16 mouse cellular contexts compared by ENCODE assay signal in genomic region chr5:131547926-131548325, GRCm38 (mm10).
A peak's percentile ranks its signal among the peaks of the same experiment; 100 is the strongest.
DNase-seq lines count a peak whose midpoint lies in the region; ATAC-seq and TF ChIP-seq lines count a peak whose summit lies in the region.
"Had no signal": no experiment of that assay in that cellular context is flagged by ENCODE, and none has a peak within 500 bp of the region (broad histone marks: within the 10 kb centered on the region; RNA-seq: fewer than 3 reads in every experiment).

No protein-coding gene starts in this region.

- ATAC-seq in embryonic facial prominence, embryonic 11.5 days (replicated peaks; ENCODE audit: insufficient number of reproducible peaks, low FRiP score, low TSS enrichment, low read depth), result peak; percentile 62; the same call in 1 of the 2 replicates
- peak; percentile 56 for ATAC-seq in embryonic facial prominence, embryonic 14.5 days (ENCODE audit: low read depth)
- ATAC-seq in hindbrain, embryonic 16.5 days, result 0 out of 2 replicates have a peak, but pooled peaks have one; percentile 11
- ATAC-seq in neural tube, embryonic 11.5 days (ENCODE audit: insufficient read depth, low FRiP score, low TSS enrichment), result peak; percentile 45; the same call in 1 of the 2 replicates
- ATAC-seq in liver, embryonic 11.5 days (replicated peaks; ENCODE audit: low FRiP score), result no peak
- ATAC-seq: intestine, postnatal 0 days had no signal

- no peak for TF ChIP-seq CTCF in heart, adult 2 months (IDR thresholded peaks at IDR 0.05)

- H3K9ac ChIP-seq in embryonic facial prominence, embryonic 11.5 days (replicated peaks; ENCODE audit: low read length), result no peak overlapping the region
- no peak overlapping the region for H3K9ac ChIP-seq in embryonic facial prominence, embryonic 14.5 days (ENCODE audit: low read depth, low read length)
- no peak overlapping the region for H3K9ac ChIP-seq in hindbrain, embryonic 16.5 days (ENCODE audit: low read depth, low read length)
- no peak overlapping the region for H3K9ac ChIP-seq in neural tube, embryonic 11.5 days (ENCODE audit: low read length)
- H3K9ac ChIP-seq in liver, embryonic 11.5 days (ENCODE audit: low read depth, low read length), result no peak overlapping the region
- no peak overlapping the region for H3K9ac ChIP-seq in heart, adult 2 months (ENCODE audit: low read depth, low read length)
- H3K9ac ChIP-seq: liver, embryonic 13.5 days had no signal

- intact Hi-C loops in heart, adult 2 months (cut with DNase I), result no loop called here

- no peaks in the 10 kb centered on the region for H3K36me3 ChIP-seq in embryonic facial prominence, embryonic 11.5 days (replicated peaks; ENCODE audit: control insufficient read depth, insufficient read depth, low read depth, low read length)
- H3K36me3 ChIP-seq in embryonic facial prominence, embryonic 10.5 days (replicated peaks), result no peaks in the 10 kb centered on the region
- no peaks in the 10 kb centered on the region for H3K36me3 ChIP-seq in embryonic facial prominence, embryonic 14.5 days (ENCODE audit: control insufficient read depth, insufficient read depth, low read length)
- H3K36me3 ChIP-seq in hindbrain, embryonic 16.5 days (ENCODE audit: control insufficient read depth, insufficient read depth, low read length), result no peaks in the 10 kb centered on the region
- H3K36me3 ChIP-seq in neural tube, embryonic 11.5 days (ENCODE audit: control insufficient read depth, insufficient read depth, low read length), result no peaks in the 10 kb centered on the region
- H3K36me3 ChIP-seq in liver, embryonic 11.5 days (ENCODE audit: control insufficient read depth, insufficient read depth, low read length), result no peaks in the 10 kb centered on the region
- H3K36me3 ChIP-seq in heart, adult 2 months (ENCODE audit: control insufficient read depth, insufficient read depth, low read length), result no peaks in the 10 kb centered on the region
- H3K36me3 ChIP-seq: liver, embryonic 13.5 days had no signal

- H3K4me3 ChIP-seq in embryonic facial prominence, embryonic 11.5 days (ENCODE audit: low read depth, low read length), result no peak overlapping the region
- H3K4me3 ChIP-seq in embryonic facial prominence, embryonic 10.5 days, result no peak overlapping the region
- no peak overlapping the region for H3K4me3 ChIP-seq in embryonic facial prominence, embryonic 14.5 days (ENCODE audit: low read depth, low read length)
- H3K4me3 ChIP-seq in hindbrain, embryonic 16.5 days (ENCODE audit: low read length), result no peak overlapping the region
- H3K4me3 ChIP-seq in neural tube, embryonic 11.5 days (ENCODE audit: low read depth, low read length), result no peak overlapping the region
- H3K4me3 ChIP-seq in liver, embryonic 11.5 days (ENCODE audit: low read depth, low read length), result no peak overlapping the region
- no peak overlapping the region for H3K4me3 ChIP-seq in heart, adult 2 months
- H3K4me3 ChIP-seq: liver, embryonic 13.5 days; myocyte had no signal

- no peak for TF ChIP-seq EP300 in heart, adult 2 months (IDR thresholded peaks at IDR 0.05; ENCODE audit: insufficient read depth, low read depth, low read length)

- H3K4me1 ChIP-seq in embryonic facial prominence, embryonic 11.5 days (ENCODE audit: control insufficient read depth, insufficient read depth, low read length), result peaks cover 3% of the 10 kb centered on the region; the same call in 1 of the 2 replicates
- peaks cover 26% of the 10 kb centered on the region for H3K4me1 ChIP-seq in embryonic facial prominence, embryonic 10.5 days
- peaks cover 15% of the 10 kb centered on the region for H3K4me1 ChIP-seq in embryonic facial prominence, embryonic 14.5 days (ENCODE audit: control insufficient read depth, insufficient read depth, low read length)
- peaks cover 10% of the 10 kb centered on the region for H3K4me1 ChIP-seq in hindbrain, embryonic 16.5 days (ENCODE audit: control insufficient read depth, insufficient read depth, low read depth, low read length)
- H3K4me1 ChIP-seq in neural tube, embryonic 11.5 days (ENCODE audit: control insufficient read depth, insufficient read depth, low read length), result peaks cover 3% of the 10 kb centered on the region
- no peaks in the 10 kb centered on the region for H3K4me1 ChIP-seq in liver, embryonic 11.5 days (replicated peaks; ENCODE audit: control insufficient read depth, insufficient read depth, low read length)
- H3K4me1 ChIP-seq in heart, adult 2 months (ENCODE audit: control insufficient read depth, insufficient read depth, low read length), result no peaks in the 10 kb centered on the region
- H3K4me1 ChIP-seq: liver, embryonic 13.5 days had no signal

- no peaks in the 10 kb centered on the region for H3K79me2 ChIP-seq in heart, adult 2 months (replicated peaks; ENCODE audit: control insufficient read depth, insufficient read depth, low read length)

- no peak overlapping the region for H3K4me2 ChIP-seq in embryonic facial prominence, embryonic 11.5 days (ENCODE audit: low read depth, low read length)
- no peak overlapping the region for H3K4me2 ChIP-seq in embryonic facial prominence, embryonic 14.5 days (ENCODE audit: low read depth, low read length)
- H3K4me2 ChIP-seq in hindbrain, embryonic 16.5 days (ENCODE audit: low read length), result no peak overlapping the region
- 0 out of 2 replicates have a peak overlapping the region, but pooled peaks have one; percentile 16 for H3K4me2 ChIP-seq in neural tube, embryonic 11.5 days (ENCODE audit: low read depth)
- no peak overlapping the region for H3K4me2 ChIP-seq in liver, embryonic 11.5 days
- H3K4me2 ChIP-seq: liver, embryonic 13.5 days had no signal

- no peak for TF ChIP-seq POLR2A in heart, adult 2 months (IDR thresholded peaks at IDR 0.05; ENCODE audit: insufficient read depth, low read depth, low read length)

- H3K27ac ChIP-seq in embryonic facial prominence, embryonic 11.5 days (replicated peaks; ENCODE audit: low read depth, low read length), result no peak overlapping the region
- no peak overlapping the region for H3K27ac ChIP-seq in embryonic facial prominence, embryonic 10.5 days (replicated peaks)
- H3K27ac ChIP-seq in embryonic facial prominence, embryonic 14.5 days (replicated peaks; ENCODE audit: low read depth, low read length), result no peak overlapping the region
- H3K27ac ChIP-seq in hindbrain, embryonic 16.5 days (ENCODE audit: low read depth, low read length), result no peak overlapping the region
- 0 out of 2 replicates have a peak overlapping the region, but pooled peaks have one; percentile 14 for H3K27ac ChIP-seq in neural tube, embryonic 11.5 days (ENCODE audit: low read depth, low read length)
- H3K27ac ChIP-seq in liver, embryonic 11.5 days (ENCODE audit: low read depth, low read length), result no peak overlapping the region
- no peak overlapping the region for H3K27ac ChIP-seq in heart, adult 2 months
- H3K27ac ChIP-seq: liver, embryonic 13.5 days; stomach, postnatal 0 days had no signal

- 70% methylated on average over 6 of the region's 6 CpGs for WGBS in embryonic facial prominence, embryonic 11.5 days
- 67% methylated on average over 6 of the region's 6 CpGs for WGBS in embryonic facial prominence, embryonic 10.5 days
- WGBS in embryonic facial prominence, embryonic 14.5 days, result 58% methylated on average over 6 of the region's 6 CpGs
- WGBS in hindbrain, embryonic 16.5 days, result 47% methylated on average over 6 of the region's 6 CpGs
- 37% methylated on average over 6 of the region's 6 CpGs for WGBS in neural tube, embryonic 11.5 days
- WGBS in liver, embryonic 11.5 days, result 74% methylated on average over 6 of the region's 6 CpGs
- WGBS in heart, adult 2 months, result 96% methylated on average over 6 of the region's 6 CpGs

- H3K27me3 ChIP-seq in embryonic facial prominence, embryonic 11.5 days (ENCODE audit: control insufficient read depth, insufficient read depth, low read length), result no peaks in the 10 kb centered on the region
- peaks cover 31% of the 10 kb centered on the region for H3K27me3 ChIP-seq in embryonic facial prominence, embryonic 10.5 days (replicated peaks; ENCODE audit: low read depth, poor library complexity, severe bottlenecking)
- H3K27me3 ChIP-seq in embryonic facial prominence, embryonic 14.5 days (replicated peaks; ENCODE audit: control insufficient read depth, insufficient read depth, low read length), result no peaks in the 10 kb centered on the region
- no peaks in the 10 kb centered on the region for H3K27me3 ChIP-seq in hindbrain, embryonic 16.5 days (replicated peaks; ENCODE audit: control insufficient read depth, insufficient read depth, low read length)
- H3K27me3 ChIP-seq in neural tube, embryonic 11.5 days (ENCODE audit: control insufficient read depth, insufficient read depth, low read length), result 0 out of 2 replicates have a peak, but pooled peaks cover 4% of the 10 kb centered on the region
- H3K27me3 ChIP-seq in liver, embryonic 11.5 days (replicated peaks; ENCODE audit: control insufficient read depth, insufficient read depth, low read length), result no peaks in the 10 kb centered on the region
- no peaks in the 10 kb centered on the region for H3K27me3 ChIP-seq in heart, adult 2 months (ENCODE audit: control insufficient read depth, insufficient read depth, low read length)
- H3K27me3 ChIP-seq: liver, embryonic 13.5 days had no signal

- no peaks in the 10 kb centered on the region for H3K9me3 ChIP-seq in embryonic facial prominence, embryonic 11.5 days (replicated peaks; ENCODE audit: control insufficient read depth, low read length)
- peaks cover 4% of the 10 kb centered on the region; the same call in 1 of the 2 replicates for H3K9me3 ChIP-seq in embryonic facial prominence, embryonic 10.5 days
- no peaks in the 10 kb centered on the region for H3K9me3 ChIP-seq in embryonic facial prominence, embryonic 14.5 days (ENCODE audit: control insufficient read depth, low read length)
- no peaks in the 10 kb centered on the region for H3K9me3 ChIP-seq in hindbrain, embryonic 16.5 days (ENCODE audit: control insufficient read depth, low read length)
- no peaks in the 10 kb centered on the region for H3K9me3 ChIP-seq in neural tube, embryonic 11.5 days (ENCODE audit: control insufficient read depth, low read length)
- H3K9me3 ChIP-seq in liver, embryonic 11.5 days (ENCODE audit: control insufficient read depth, low read length), result no peaks in the 10 kb centered on the region
- H3K9me3 ChIP-seq: liver, embryonic 13.5 days had no signal

- no peak for DNase-seq in embryonic facial prominence, embryonic 11.5 days (ENCODE audit: low spot score)
- no peak for DNase-seq in embryonic facial prominence, embryonic 10.5 days (ENCODE audit: low spot score)
- DNase-seq in embryonic facial prominence, embryonic 14.5 days (ENCODE audit: low spot score), result peak; percentile 60
- DNase-seq in neural tube, embryonic 11.5 days (ENCODE audit: low spot score), result peak; percentile 58
- DNase-seq in heart, adult 11 months, result no peak
- DNase-seq in liver, embryonic 11.5 days (ENCODE audit: low spot score), result no peak
- no peak for DNase-seq in heart, adult 2 months
- DNase-seq: adrenal gland, postnatal 14 days; kidney, postnatal 36 days; liver, embryonic 13.5 days; lung, postnatal 14 days; spleen, adult 18-20 months had no signal

Comparison
In these comparisons a context has a peak if more than half of its experiments do, and no peak if none do; other contexts are left out.
1. DNase-seq: peak in embryonic facial prominence, embryonic 14.5 days (single experiment) and neural tube, embryonic 11.5 days (single experiment); none in embryonic facial prominence, embryonic 11.5 days (single experiment), embryonic facial prominence, embryonic 10.5 days (single experiment), heart, adult 11 months (single experiment), liver, embryonic 11.5 days (single experiment) and heart, adult 2 months (0 of 2).